Mouse (Mus musculus) forebrain, postnatal 0 days (tissue): ENCODE measurements around the gene Abcb1a. TPM values are rescaled to one million over a fixed set of nuclear protein-coding genes. Genes with fewer than 3 reads are reported as not detected.

ENCODE experiments used
- ATAC-seq: fragments of 200-750 bp; cut with Nextera tagmentation; 2 replicates; pipeline ENCODE4 v1.8.0; 2017; ENCODE audit warnings: mild to moderate bottlenecking, moderate library complexity
- DNase-seq: peaks from one replicate; pipeline ENCODE4 v3.0.0-alpha.2; 2015
- H3K27ac ChIP-seq: fragments of 300-500 bp; sonication (generic); 2 replicates; pipeline ENCODE4 v1.5.1; 2014; ENCODE audit warnings: low read depth, mild to moderate bottlenecking, antibody characterized with exemption, low read length, moderate library complexity, mixed read lengths
- H3K27me3 ChIP-seq: fragments of 300-500 bp; sonication (generic); 2 replicates; pipeline ENCODE4 v1.6.1; 2014; ENCODE audit warnings: mild to moderate bottlenecking, low read length, mixed read lengths; ENCODE audit not compliant: insufficient read depth
- H3K36me3 ChIP-seq: fragments of 300-500 bp; sonication (generic); 2 replicates; pipeline ENCODE4 v1.6.1; 2014; ENCODE audit warnings: mild to moderate bottlenecking, moderate library complexity; ENCODE audit not compliant: insufficient read depth
- H3K4me1 ChIP-seq: fragments of 300-500 bp; sonication (generic); 2 replicates; pipeline ENCODE4 v1.6.1; 2014; ENCODE audit warnings: antibody characterized with exemption; ENCODE audit not compliant: insufficient read depth
- H3K4me2 ChIP-seq: fragments of 300-500 bp; sonication (generic); 2 replicates; pipeline ENCODE4 v1.6.1; 2014; ENCODE audit warnings: low read depth, mild to moderate bottlenecking, moderate library complexity
- H3K4me3 ChIP-seq: fragments of 300-500 bp; sonication (generic); 2 replicates; pipeline ENCODE4 v1.5.1; 2014; ENCODE audit warnings: low read depth, low read length, mixed read lengths
- H3K9ac ChIP-seq: fragments of 300-500 bp; sonication (generic); 2 replicates; pipeline ENCODE4 v1.6.1; 2014; ENCODE audit warnings: mild to moderate bottlenecking
- H3K9me3 ChIP-seq: fragments of 300-500 bp; sonication (generic); 2 replicates; pipeline ENCODE4 v1.6.1; 2016; ENCODE audit warnings: low read length
- CTCF ChIP-seq: sonication (generic); IDR thresholded peaks from 2 replicates; pipeline ENCODE4 v1.5.1; 2016; ENCODE audit warnings: antibody characterized with exemption, control low read depth, low read depth
- WGBS: fragments of 180-500 bp; shearing (Covaris S2); extraction: QIAGEN DNeasy Blood & Tissue Kit; methylation state at CpG from one replicate; pipeline ENCODE4 v1.1.7; 2014; 5-methylcytosine and 5-hydroxymethylcytosine counted together
- polyA plus RNA-seq: library from polyadenylated mRNA; unstranded; fragments of >200 nt; fragmentation: Nextera tagmentation; extraction: Ambion mirVana; gene quantifications from 2 replicates; pipeline ENCODE4 v1.2.1, GENCODE M21; 2015
- total RNA-seq: library from RNA; depleted of rRNA; stranded (reverse); fragments of >200 nt; gene quantifications from 2 replicates; pipeline ENCODE4 v1.2.3, GENCODE M21; 2014; rRNA removed

The Abcb1a gene
- total RNA-seq (4.8 and 7.6 TPM in 2 replicates), polyA plus RNA-seq (1.9 and 2.2 TPM in 2 replicates)

GRCm38 (mm10) chr5:8659911-8660737, at the start of gene Abcb1a:
Abcb1a (plus strand) TSS chr5:8660077.
- DNase-seq, result peak; percentile 4

GRCm38 (mm10) chr5:8622071-8622595, 37.7 kb upstream of the Abcb1a start:
- Histone ChIP-seq H3K27me3 (no peaks in the 10 kb centered on the region), H3K36me3 (no peaks in the 10 kb centered on the region), H3K9me3 (no peaks in the 10 kb centered on the region), H3K4me2 (peak overlapping the region; percentile 68), H3K9ac (peak overlapping the region; percentile 98), H3K27ac (peak overlapping the region; percentile 93), H3K4me3 (peak overlapping the region; percentile 95), H3K4me1 (no peaks in the 10 kb centered on the region)
- DNase-seq (peak; percentile 71), ATAC-seq (peak; percentile 54)
- WGBS, result 2% methylated on average over 42 of the region's 49 CpGs
- TF ChIP-seq CTCF, result no peak

More at GRCm38 (mm10) chr5:8659911-8660737, at the start of gene Abcb1a:
- Histone ChIP-seq H3K4me3 (peak within 1 kb of the TSS; percentile 34), H3K4me2 (peak within 1 kb of the TSS; percentile 83), H3K36me3 (no peaks in the 10 kb centered on the region), H3K27ac (no peak within 1 kb of the TSS), H3K9ac (peak within 1 kb of the TSS; percentile 22; the same call in 1 of the 2 replicates), H3K9me3 (no peaks in the 10 kb centered on the region), H3K27me3 (no peaks in the 10 kb centered on the region), H3K4me1 (no peaks in the 10 kb centered on the region)
- 9% methylated on average over 37 of the region's 37 CpGs for WGBS
- peak; percentile 32 for ATAC-seq
- no peak for TF ChIP-seq CTCF

GRCm38 (mm10) chr5:8622596-8623231, 37.2 kb upstream of the Abcb1a start, which contains the start of gene Rundc3b:
Rundc3b (minus strand) TSS chr5:8622952.
- no peaks in the 10 kb centered on the region for H3K27me3 ChIP-seq
- H3K36me3 ChIP-seq, result no peaks in the 10 kb centered on the region
- peak within 1 kb of the TSS; percentile 98 for H3K9ac ChIP-seq
- DNase-seq (peak; percentile 97), ATAC-seq (peak; percentile 98)
- 2% methylated on average over 73 of the region's 74 CpGs for WGBS
- no peak for TF ChIP-seq CTCF
- peak within 1 kb of the TSS; percentile 93 for H3K27ac ChIP-seq
- peak within 1 kb of the TSS; percentile 95 for H3K4me3 ChIP-seq
- no peaks in the 10 kb centered on the region for H3K9me3 ChIP-seq
- peak within 1 kb of the TSS; percentile 68 for H3K4me2 ChIP-seq
- no peaks in the 10 kb centered on the region for H3K4me1 ChIP-seq

- H3K4me2 ChIP-seq, result no peak overlapping the region
These were observed 27.0 kb upstream of the Abcb1a start for GRCm38 (mm10) chr5:8632901-8633300.

GRCm38 (mm10) chr5:8634489-8634975, 25.3 kb upstream of the Abcb1a start:
- Histone ChIP-seq H3K4me3 (no peak overlapping the region), H3K9ac (no peak overlapping the region), H3K4me2 (no peak overlapping the region), H3K27me3 (no peaks in the 10 kb centered on the region), H3K27ac (no peak overlapping the region), H3K9me3 (no peaks in the 10 kb centered on the region), H3K36me3 (no peaks in the 10 kb centered on the region), H3K4me1 (no peaks in the 10 kb centered on the region)
- ATAC-seq, result no peak
- DNase-seq, result no peak
- TF ChIP-seq CTCF, result no peak

More at GRCm38 (mm10) chr5:8632901-8633300, 27.0 kb upstream of the Abcb1a start:
- ATAC-seq (no peak), DNase-seq (no peak)
- no peaks in the 10 kb centered on the region for H3K27me3 ChIP-seq
- no peak overlapping the region for H3K4me3 ChIP-seq
- H3K36me3 ChIP-seq, result no peaks in the 10 kb centered on the region
- no peaks in the 10 kb centered on the region for H3K9me3 ChIP-seq
- 86% methylated on average over 3 of the region's 3 CpGs for WGBS
- H3K4me1 ChIP-seq, result no peaks in the 10 kb centered on the region
- no peak for TF ChIP-seq CTCF
- no peak overlapping the region for H3K27ac ChIP-seq
- H3K9ac ChIP-seq, result no peak overlapping the region

- no peak for ATAC-seq
These were observed 11.6 kb upstream of the Abcb1a start for GRCm38 (mm10) chr5:8648300-8648699.

GRCm38 (mm10) chr5:8648774-8649173, 11.1 kb upstream of the Abcb1a start:
- no peaks in the 10 kb centered on the region for H3K27me3 ChIP-seq
- no peak overlapping the region for H3K9ac ChIP-seq
- no peak for TF ChIP-seq CTCF
- no peak overlapping the region for H3K27ac ChIP-seq
- no peak for DNase-seq
- H3K36me3 ChIP-seq, result no peaks in the 10 kb centered on the region
- no peaks in the 10 kb centered on the region for H3K4me1 ChIP-seq
- no peak overlapping the region for H3K4me2 ChIP-seq
- no peaks in the 10 kb centered on the region for H3K9me3 ChIP-seq
- no peak for ATAC-seq
- H3K4me3 ChIP-seq, result no peak overlapping the region

More at GRCm38 (mm10) chr5:8648300-8648699, 11.6 kb upstream of the Abcb1a start:
- Histone ChIP-seq H3K9ac (no peak overlapping the region), H3K27me3 (no peaks in the 10 kb centered on the region), H3K9me3 (no peaks in the 10 kb centered on the region), H3K4me1 (no peaks in the 10 kb centered on the region), H3K4me3 (no peak overlapping the region), H3K27ac (no peak overlapping the region), H3K36me3 (no peaks in the 10 kb centered on the region), H3K4me2 (no peak overlapping the region)
- WGBS, result 70% methylated on average over 4 of the region's 4 CpGs
- TF ChIP-seq CTCF, result no peak
- DNase-seq, result no peak
